Mouse (Mus musculus) liver, adult 2 months (tissue): ENCODE results near the gene Dnajc24.

ENCODE experiments used
- CTCF ChIP-seq: fragments of 200-500 bp; IDR thresholded peaks from 2 replicates; pipeline ENCODE4 v1.5.1; 2011; ENCODE audit warnings: low read depth, low read length, control low read depth
- POLR2A ChIP-seq: fragments of 200-500 bp; IDR thresholded peaks from 2 replicates; pipeline ENCODE4 v1.6.1; 2011; ENCODE audit warnings: low read length, control low read depth; ENCODE audit not compliant: insufficient read depth; ENCODE audit errors: extremely low read depth

DNA sequence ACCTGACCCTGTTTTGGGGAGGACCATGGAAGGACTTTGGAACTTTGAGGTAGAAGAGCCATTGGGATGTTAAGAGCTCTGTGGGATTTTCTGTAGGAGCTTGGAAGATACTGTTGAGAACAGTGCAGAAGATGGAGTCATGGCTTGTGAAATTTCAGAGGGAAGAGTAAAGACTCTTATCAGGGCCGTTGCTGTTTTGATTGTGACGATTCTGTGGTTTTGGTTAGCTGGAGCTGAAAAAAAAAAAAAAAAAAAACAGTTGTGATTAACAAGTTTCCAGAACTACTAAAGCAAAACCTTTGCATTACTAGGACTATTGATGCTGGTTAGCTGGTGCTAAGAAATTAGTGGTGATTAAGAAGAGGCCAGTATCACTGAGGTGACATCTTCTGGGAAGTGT lies 5.1 kb upstream of the Dnajc24 start:
- TF ChIP-seq CTCF, result no peak
- TF ChIP-seq POLR2A, result no peak
